Comparison of ENCODE assay signal across 10 mouse cellular contexts in the genomic region with DNA sequence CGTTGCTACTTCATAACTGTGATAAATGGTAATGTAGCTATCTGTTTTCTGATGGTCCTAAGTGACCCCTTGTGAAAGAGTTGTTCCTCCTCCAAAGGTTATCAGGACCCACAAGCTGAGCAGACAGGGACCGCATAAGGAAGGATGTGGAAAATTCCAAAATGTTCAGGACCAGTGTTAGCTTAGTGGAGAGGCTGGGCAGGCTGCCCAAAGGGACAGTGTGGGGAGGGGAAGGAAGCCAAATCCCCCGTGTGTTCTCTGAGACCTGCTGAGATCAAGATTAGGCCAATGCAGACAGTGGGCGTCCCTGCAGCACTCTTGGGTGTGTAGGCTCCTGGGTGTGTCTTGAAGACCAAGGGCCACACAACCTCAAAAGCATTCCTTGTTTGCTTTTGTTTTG. TPM values are rescaled to one million over a fixed set of nuclear protein-coding genes. Genes with fewer than 3 reads are reported as not detected.
DNase-seq lines count a peak whose midpoint lies in the region; ATAC-seq and TF ChIP-seq lines count a peak whose summit lies in the region.
"Had no signal": no experiment of that assay in that cellular context is flagged by ENCODE, and none has a peak within 500 bp of the region (broad histone marks: within the 10 kb centered on the region; RNA-seq: fewer than 3 reads in every experiment).

No protein-coding gene starts in this region.

- intact Hi-C loops in heart, postnatal 10 days (cut with DNase I): no loop called here

- DNase-seq in layer of hippocampus, adult 2 months (ENCODE audit: low spot score in 2 of 2): no peak
- DNase-seq in layer of hippocampus, postnatal 10 days (ENCODE audit: low spot score in 2 of 2): no peak
- peak; percentile 76 for DNase-seq in brain, adult 2 months (ENCODE audit: low read depth, low spot score)
- DNase-seq in heart, postnatal 10 days: peak; percentile 61 to 68
- DNase-seq in lung, postnatal 10 days: peak; percentile 43
- no peak for DNase-seq in yolk sac, embryonic 10.5 days (ENCODE audit: low spot score)
- no peak for DNase-seq in T-cell, adult 2 months (ENCODE audit: low spot score)
- DNase-seq: right cerebral cortex, postnatal 4 days had no signal

- no peak overlapping the region for H3K9ac ChIP-seq in midbrain, embryonic 15.5 days

- no peak for ATAC-seq in midbrain, embryonic 15.5 days (replicated peaks)

- H3K9me3 ChIP-seq in midbrain, embryonic 15.5 days: no peaks in the 10 kb centered on the region
- H3K9me3 ChIP-seq: midbrain, embryonic 10.5 days had no signal

- H3K4me3 ChIP-seq in layer of hippocampus, adult 2 months: no peak overlapping the region
- H3K4me3 ChIP-seq in midbrain, embryonic 15.5 days: no peak overlapping the region
- H3K4me3 ChIP-seq: midbrain, embryonic 10.5 days had no signal

- no peaks in the 10 kb centered on the region for H3K27me3 ChIP-seq in midbrain, embryonic 15.5 days (replicated peaks)

- H3K27ac ChIP-seq in layer of hippocampus, adult 2 months: peak overlapping the region; percentile 63
- no peak overlapping the region for H3K27ac ChIP-seq in midbrain, embryonic 15.5 days
- H3K27ac ChIP-seq: midbrain, embryonic 10.5 days had no signal

- H3K36me3 ChIP-seq in midbrain, embryonic 15.5 days (replicated peaks): 0 out of 2 replicates have a peak, but pooled peaks cover under 1% of the 10 kb centered on the region

- H3K4me2 ChIP-seq in midbrain, embryonic 15.5 days: no peak overlapping the region

- 84% methylated on average over 4 of the region's 4 CpGs for WGBS in midbrain, embryonic 15.5 days

- TF ChIP-seq CTCF in layer of hippocampus, adult 2 months (conservative IDR thresholded peaks at IDR 0.05): no peak

- H3K4me1 ChIP-seq in midbrain, embryonic 15.5 days: peaks cover 5% of the 10 kb centered on the region; the same call in 1 of the 2 replicates

RNA-seq across cellular contexts. Expression of a gene that starts 19.3 kb away (rescaled TPM):
- total RNA-seq in layer of hippocampus, adult 2 months (2021): 10 to 100 TPM; 41.4 to 46.4 TPM
- total RNA-seq in layer of hippocampus, postnatal 10 days (2021): 10 to 100 TPM; 56.5 to 57.8 TPM
- 10 to 100 TPM; 25.8 to 29.6 TPM for total RNA-seq in heart, postnatal 10 days (2021)
- 175 and 176 TPM in 2 replicates for polyA plus RNA-seq in midbrain, embryonic 15.5 days (2015; fragmentation: Nextera tagmentation; extraction: Ambion mirVana)

RNA-seq across cellular contexts. Expression of a gene that starts 33.8 kb away (rescaled TPM):
- total RNA-seq in layer of hippocampus, adult 2 months (2021): 100 to 1,000 TPM; 274 to 297 TPM
- total RNA-seq in layer of hippocampus, postnatal 10 days (2021): 100 to 1,000 TPM; 225 to 240 TPM
- total RNA-seq in heart, postnatal 10 days (2021): 10 to 100 TPM; 54.7 to 55.6 TPM
- 175 and 189 TPM in 2 replicates for polyA plus RNA-seq in midbrain, embryonic 15.5 days (2015; fragmentation: Nextera tagmentation; extraction: Ambion mirVana)

RNA-seq across cellular contexts. Expression of a gene that starts 35.7 kb away (rescaled TPM):
- total RNA-seq in layer of hippocampus, adult 2 months (2021): 10 to 100 TPM; 20.5 to 24.4 TPM
- total RNA-seq in layer of hippocampus, postnatal 10 days (2021): 10 to 100 TPM; 15.8 to 16.4 TPM
- total RNA-seq in heart, postnatal 10 days (2021): 10 to 100 TPM; 15.9 to 17.9 TPM
- polyA plus RNA-seq in midbrain, embryonic 15.5 days (2015; fragmentation: Nextera tagmentation; extraction: Ambion mirVana): 18.6 and 19.9 TPM in 2 replicates

RNA-seq across cellular contexts. Expression of a gene that starts 41.0 kb away (rescaled TPM):
- total RNA-seq in layer of hippocampus, adult 2 months (2021): under 1 TPM; 0.54 to 0.97 TPM
- 1 to 10 TPM in 1 of 2 experiments, under 1 TPM in 1; 0.96 to 2.3 TPM for total RNA-seq in layer of hippocampus, postnatal 10 days (2021)
- total RNA-seq in heart, postnatal 10 days (2021): 1 to 10 TPM; 1.1 to 1.6 TPM
- 1.2 and 1.6 TPM in 2 replicates for polyA plus RNA-seq in midbrain, embryonic 15.5 days (2015; fragmentation: Nextera tagmentation; extraction: Ambion mirVana)

RNA-seq across cellular contexts. Expression of a gene that starts 47.2 kb away (rescaled TPM):
- total RNA-seq in layer of hippocampus, adult 2 months (2021): 10 to 100 TPM; 37.2 to 40.7 TPM
- 10 to 100 TPM; 33.1 to 35.3 TPM for total RNA-seq in layer of hippocampus, postnatal 10 days (2021)
- total RNA-seq in heart, postnatal 10 days (2021): 10 to 100 TPM; 79.5 to 81.3 TPM
- 46.4 and 51.7 TPM in 2 replicates for polyA plus RNA-seq in midbrain, embryonic 15.5 days (2015; fragmentation: Nextera tagmentation; extraction: Ambion mirVana)

Comparison
In these comparisons a context has a peak if more than half of its experiments do, and no peak if none do; other contexts are left out.
1. DNase-seq: peak in brain, adult 2 months (single experiment), heart, postnatal 10 days (2 of 2) and lung, postnatal 10 days (single experiment); none in layer of hippocampus, adult 2 months (0 of 2), layer of hippocampus, postnatal 10 days (0 of 2), yolk sac, embryonic 10.5 days (single experiment) and T-cell, adult 2 months (single experiment).